Mouse (Mus musculus): ENCODE data around the gene Pde9a. TPM values are rescaled to one million over a fixed set of nuclear protein-coding genes. Genes with fewer than 3 reads are reported as not detected.

The Pde9a gene
- total RNA-seq, 2 experiments from 2014 or later = 1.4 TPM; not detected in 1

DNA sequence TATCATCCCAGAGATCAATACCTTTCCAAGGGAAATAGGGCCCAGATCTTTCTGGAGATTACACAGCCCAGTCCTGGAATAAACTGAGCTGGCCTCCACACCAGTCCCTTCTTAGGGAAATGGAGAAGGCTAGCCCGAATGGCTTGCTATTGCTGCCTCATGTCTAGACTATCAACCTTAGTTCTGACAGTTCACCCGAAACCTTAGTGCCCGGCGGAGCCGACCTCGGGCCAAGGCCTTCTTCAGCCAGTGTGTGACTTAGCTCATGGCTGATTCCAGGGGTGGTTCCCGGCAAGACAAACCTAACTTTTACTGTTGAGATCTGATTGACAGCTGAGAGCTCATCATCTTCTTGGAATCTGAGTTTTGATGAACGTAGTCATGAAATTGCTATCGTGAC is 68.0 kb downstream of the Pde9a start:
- no peak for ATAC-seq (replicated peaks; ENCODE audit: poor library complexity, severe bottlenecking)

GRCm38 (mm10) chr17:31456723-31457567 is 70.9 kb downstream of the Pde9a start:
- no peak for ATAC-seq (replicated peaks; ENCODE audit: poor library complexity, severe bottlenecking)

DNA sequence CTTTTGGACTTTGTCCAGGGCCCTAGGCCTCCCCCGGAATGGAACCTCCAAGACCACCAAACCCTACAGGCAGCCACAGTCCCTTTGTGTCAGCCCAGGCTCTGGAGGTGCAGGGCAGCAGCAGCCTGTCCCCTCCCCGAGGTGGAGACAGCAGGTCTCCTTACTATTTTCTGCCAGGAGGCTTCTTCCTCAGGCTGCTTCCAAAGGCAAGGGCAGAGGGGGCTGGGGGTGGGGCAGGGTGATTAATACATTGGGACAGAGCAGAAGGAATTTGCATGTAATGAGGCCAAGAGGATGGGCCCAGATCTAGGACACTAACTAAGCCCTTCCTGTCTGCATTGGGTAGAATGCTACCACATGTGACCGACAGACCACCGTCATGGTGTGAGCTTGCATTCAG is 74.4 kb downstream of the Pde9a start:
- ATAC-seq (replicated peaks; ENCODE audit: poor library complexity, severe bottlenecking) = no peak

DNA sequence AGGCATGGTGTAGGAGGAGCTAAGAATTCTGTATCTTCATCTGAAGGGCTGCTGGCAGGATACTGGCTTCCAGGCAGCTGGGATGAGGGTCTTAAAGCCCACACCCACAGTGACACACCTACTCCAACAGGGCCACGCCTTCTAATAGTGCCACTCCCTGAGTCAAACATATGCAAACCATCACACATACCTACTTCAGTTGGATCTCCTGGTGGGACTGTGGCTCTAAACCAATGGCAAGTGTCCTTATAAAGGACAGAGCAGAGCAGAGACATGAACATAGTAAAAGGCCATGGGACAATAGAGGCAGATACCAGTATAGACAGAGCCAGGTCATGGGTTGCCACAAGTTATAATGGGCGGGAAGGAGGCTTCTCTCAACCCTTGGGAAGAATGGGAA is 76.5 kb downstream of the Pde9a start:
- no peak for ATAC-seq (replicated peaks; ENCODE audit: poor library complexity, severe bottlenecking)

DNA sequence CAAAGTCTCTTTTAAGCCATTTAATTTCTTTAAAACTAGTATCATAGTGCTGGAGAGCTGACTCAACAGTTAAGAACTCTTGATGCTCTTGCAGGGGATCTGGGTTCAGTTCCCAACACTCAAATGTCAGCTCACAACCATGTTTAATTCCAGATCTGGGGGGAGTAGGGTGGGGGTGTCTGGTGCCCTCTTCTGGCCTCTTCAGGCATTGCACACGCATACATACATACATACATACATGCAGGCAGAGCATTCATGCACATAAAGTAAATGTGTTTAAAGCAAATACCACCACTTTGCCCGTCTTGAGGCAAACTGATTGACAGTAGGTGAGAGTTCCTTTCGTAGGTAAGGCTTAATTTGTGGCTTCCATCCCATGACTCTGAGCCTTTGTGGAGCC is 80.8 kb downstream of the Pde9a start:
- ATAC-seq (replicated peaks; ENCODE audit: poor library complexity, severe bottlenecking) = no peak

DNA sequence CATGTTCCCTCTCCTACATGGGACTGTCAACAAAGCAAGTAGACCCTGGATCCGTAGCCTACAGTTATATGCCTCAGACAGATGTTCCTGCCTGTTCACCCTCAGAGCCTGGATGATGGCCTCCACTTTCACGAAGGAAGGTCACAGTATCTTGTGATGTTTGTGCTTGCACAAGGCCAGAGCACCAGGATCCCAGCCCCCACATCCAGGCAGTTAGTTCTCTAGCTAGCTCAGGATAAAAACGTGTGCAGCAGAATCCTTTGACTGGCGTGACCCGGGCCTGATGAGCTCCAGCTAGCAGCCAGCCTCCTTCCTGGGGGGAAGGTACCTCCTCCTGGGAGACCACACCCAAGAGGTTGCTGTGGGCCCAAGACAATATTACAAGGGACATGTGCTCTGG is 82.5 kb downstream of the Pde9a start:
- no peak for ATAC-seq (replicated peaks; ENCODE audit: poor library complexity, severe bottlenecking)

DNA sequence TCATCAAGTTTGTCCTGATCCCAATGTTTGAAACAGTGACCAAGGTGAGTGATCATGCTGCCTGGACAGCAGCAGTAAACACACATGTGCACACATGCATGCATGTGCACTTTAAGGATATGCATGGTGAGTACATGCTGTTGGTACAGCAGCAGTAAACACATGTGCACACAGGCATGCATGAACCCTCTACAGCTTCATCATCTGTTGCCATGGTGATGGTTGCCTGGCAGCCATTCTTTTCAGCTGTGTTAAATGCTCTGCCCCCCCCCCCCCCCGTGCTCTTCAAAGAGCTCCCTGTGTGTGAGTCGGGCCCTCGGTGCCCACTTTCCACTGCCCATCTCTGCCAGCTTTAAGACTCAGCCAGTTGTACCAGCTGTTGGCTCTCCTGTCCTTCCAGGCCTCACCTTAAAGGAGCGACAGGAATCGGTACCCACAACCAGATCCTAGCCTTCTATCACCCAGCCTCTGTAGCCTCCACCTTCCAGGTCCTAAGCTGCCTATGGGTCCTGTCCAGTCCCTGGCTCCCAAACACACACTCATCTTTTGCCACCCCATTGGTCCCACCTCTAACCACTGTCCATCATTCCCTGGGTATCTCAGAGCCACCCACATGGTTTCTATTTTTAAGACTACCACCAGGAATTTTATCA is 84.9 kb downstream of the Pde9a start:
- no peak for ATAC-seq (replicated peaks; ENCODE audit: poor library complexity, severe bottlenecking)

DNA sequence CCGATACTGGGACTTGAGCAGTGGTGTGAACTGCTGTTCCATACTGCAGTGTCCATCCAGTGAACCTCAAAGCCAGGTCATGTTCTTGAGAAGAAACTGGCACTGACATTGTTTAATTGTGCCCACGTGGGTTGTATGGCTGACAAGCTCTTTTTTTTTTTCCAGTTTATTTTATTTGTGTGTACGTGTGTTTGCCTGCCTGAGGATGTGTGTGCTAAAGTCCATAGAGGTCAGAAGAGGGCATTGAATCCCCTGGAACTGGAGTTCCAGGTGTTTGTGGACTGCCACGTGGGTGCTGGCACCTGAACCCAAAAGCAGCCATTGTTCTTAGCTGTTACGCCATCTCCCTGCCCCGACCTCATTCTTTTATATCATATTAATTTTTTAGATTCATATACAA is 88.4 kb downstream of the Pde9a start:
- no peak for ATAC-seq (replicated peaks; ENCODE audit: poor library complexity, severe bottlenecking)

DNA sequence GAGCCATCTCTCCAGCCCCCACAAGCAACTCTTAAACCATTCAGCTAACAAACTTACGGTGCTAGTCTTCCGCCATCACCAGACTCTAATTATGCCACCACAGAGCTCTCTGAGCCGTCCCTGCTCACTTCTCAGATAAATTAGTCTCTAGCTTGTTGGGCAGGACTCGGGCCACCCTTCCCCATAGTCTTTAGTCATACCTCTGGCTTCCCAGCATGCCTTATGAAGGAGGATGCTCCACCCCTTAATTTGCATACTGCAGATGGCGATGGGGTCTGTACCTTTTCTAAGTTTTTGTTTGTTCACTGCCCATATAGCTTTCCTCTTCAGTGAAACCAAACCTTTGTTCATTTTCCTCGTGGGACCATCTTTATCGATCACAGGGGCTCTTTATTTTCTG is 92.6 kb downstream of the Pde9a start:
- no peak for ATAC-seq (replicated peaks; ENCODE audit: poor library complexity, severe bottlenecking)

- no peak for ATAC-seq (replicated peaks; ENCODE audit: poor library complexity, severe bottlenecking)
Observed at GRCm38 (mm10) chr17:31479108-31479844, 93.3 kb downstream of the Pde9a start.

DNA sequence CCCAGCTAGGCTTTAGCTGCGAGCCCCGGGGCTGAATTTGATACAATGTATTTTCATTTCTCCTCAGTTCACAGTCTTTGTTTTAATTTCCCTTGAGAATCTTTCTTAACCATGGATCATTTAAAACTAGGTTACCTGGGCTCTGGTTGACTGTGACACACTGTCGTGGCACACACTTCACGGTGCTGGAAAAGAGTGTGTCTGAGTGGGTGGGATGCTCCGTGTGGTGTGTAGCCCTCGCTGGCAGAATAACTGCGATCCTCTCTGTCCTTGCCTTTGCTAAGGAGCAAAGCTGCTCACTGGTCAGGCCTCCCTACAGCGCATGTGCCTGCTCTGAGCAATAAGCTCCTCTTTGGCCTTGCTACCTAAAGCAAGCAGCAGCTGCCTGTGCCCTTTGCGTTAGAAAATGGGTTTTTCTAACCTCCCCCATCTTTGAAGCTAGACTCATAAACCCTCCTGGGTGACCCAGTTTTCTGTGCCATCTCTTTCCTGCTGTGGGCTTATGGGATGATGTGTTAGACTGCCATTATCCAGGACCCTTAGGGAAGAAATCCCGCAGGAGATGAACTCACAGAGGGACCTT is 100.7 kb downstream of the Pde9a start:
- no peak for ATAC-seq (replicated peaks; ENCODE audit: poor library complexity, severe bottlenecking)

DNA sequence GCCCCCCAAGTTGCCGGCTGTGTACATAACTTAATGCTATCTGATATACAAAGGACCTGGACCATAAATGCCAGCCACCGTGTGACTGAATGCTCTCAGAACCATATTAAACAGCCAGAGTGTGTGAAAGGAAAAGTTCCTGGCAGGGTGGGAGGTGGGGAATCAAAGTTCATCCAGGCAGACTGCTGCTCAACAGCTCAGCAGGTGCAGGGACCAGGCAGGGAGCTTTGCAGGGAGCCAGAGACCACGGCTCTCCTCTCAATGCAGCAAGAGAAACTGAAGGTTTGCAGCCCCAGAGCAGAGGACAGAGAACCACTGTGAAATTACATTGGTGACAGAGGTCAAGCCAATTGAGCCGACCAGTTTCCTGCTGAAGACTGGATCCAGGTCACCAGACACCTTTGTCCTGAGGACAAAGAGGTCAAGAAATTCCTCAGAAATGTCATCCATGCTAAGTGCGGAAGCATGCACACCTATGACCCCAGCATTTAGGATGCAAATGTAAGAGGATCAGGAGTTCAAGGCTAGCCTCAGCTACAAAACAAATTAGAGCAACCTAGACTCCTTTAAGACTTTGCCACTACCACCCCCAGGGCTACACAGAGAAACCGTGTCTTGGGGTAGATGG is 101.5 kb downstream of the Pde9a start:
- no peak for ATAC-seq (replicated peaks; ENCODE audit: poor library complexity, severe bottlenecking)

- ATAC-seq (replicated peaks; ENCODE audit: poor library complexity, severe bottlenecking) = peak; percentile 51
Observed at GRCm38 (mm10) chr17:31491355-31491754, 105.3 kb downstream of the Pde9a start.

- ATAC-seq (replicated peaks; ENCODE audit: poor library complexity, severe bottlenecking) = peak; percentile 73
Observed at GRCm38 (mm10) chr17:31492416-31492815, 106.4 kb downstream of the Pde9a start.

DNA sequence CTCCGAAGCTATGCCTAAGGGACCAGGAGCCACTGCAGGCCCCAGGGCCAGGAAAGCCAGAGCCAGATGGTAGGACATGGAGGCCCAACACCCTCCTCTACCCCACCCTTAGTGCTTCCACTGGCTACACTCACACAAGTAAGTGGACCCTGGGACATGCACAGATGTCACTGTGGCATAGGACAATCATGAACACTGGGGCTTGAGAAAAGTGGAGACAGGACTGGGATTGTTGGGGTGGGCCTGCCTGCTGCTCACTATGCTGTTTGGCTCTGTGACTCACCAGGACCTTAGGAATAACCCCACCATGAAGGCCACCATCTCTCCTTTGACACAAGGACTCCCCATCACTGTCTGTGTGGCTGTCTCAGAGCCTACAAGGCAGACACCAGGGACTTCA is 109.0 kb downstream of the Pde9a start:
- ATAC-seq (replicated peaks; ENCODE audit: poor library complexity, severe bottlenecking) = no peak

- no peak for ATAC-seq (replicated peaks; ENCODE audit: poor library complexity, severe bottlenecking)
Observed at GRCm38 (mm10) chr17:31497726-31498125, 111.7 kb downstream of the Pde9a start.

DNA sequence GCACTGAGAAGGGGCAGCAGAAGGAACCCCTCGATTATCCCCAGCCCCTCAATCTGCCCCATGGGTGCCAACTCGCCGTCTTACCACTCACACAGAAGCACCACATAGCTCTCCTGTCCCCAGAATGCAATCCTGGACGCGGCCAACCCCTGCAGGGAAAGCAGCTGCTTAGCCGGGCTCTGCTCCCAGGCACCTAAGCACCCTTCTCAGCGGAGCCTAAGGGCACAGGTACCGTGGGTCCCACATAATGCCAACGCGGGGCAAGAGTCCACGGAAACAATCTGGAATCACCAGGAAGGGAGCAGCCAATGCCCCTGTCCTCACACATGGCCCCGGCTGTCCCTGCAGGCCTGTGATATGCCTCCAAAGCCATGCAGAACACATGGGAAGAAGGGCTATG is 113.7 kb downstream of the Pde9a start:
- no peak for ATAC-seq (replicated peaks; ENCODE audit: poor library complexity, severe bottlenecking)

DNA sequence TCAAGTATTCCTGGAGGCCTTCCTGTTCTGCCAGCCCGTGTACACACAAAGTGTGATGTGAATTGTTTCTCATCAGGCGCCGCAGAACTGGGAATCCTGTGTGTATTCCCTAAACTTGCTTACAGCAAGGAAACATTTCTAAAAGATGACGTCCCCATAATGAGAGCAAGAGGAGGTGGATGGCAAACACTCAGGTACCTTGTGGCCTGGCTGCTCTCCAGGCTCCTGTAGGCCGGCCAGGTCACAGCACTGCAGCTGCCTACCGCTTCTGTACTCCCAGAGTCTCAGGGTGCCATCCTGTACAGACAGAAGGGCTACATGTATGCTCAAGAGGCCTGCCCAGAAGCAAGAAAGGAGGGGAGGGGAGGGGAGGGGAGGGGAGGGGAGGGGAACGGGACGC is 114.4 kb downstream of the Pde9a start:
- ATAC-seq (replicated peaks; ENCODE audit: poor library complexity, severe bottlenecking) = no peak

DNA sequence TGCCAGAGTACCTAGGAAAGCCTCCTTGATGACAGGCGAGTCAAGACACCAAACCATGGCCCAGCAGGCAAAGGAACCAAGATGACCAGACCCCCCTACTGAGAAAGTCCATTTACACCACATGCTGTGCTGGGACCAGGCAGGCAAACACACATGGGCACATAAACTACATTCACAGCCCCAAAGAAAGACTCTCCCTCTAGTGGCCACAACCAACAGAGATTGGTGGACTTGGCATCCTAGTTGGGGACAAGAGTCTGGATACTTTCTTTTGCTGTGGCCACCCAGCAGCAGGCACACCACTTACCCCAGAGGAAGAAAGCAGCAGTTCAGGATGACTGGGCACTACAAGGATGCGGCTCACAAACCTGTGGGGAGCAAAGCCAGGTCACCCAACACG is 114.9 kb downstream of the Pde9a start:
- no peak for ATAC-seq (replicated peaks; ENCODE audit: poor library complexity, severe bottlenecking)

DNA sequence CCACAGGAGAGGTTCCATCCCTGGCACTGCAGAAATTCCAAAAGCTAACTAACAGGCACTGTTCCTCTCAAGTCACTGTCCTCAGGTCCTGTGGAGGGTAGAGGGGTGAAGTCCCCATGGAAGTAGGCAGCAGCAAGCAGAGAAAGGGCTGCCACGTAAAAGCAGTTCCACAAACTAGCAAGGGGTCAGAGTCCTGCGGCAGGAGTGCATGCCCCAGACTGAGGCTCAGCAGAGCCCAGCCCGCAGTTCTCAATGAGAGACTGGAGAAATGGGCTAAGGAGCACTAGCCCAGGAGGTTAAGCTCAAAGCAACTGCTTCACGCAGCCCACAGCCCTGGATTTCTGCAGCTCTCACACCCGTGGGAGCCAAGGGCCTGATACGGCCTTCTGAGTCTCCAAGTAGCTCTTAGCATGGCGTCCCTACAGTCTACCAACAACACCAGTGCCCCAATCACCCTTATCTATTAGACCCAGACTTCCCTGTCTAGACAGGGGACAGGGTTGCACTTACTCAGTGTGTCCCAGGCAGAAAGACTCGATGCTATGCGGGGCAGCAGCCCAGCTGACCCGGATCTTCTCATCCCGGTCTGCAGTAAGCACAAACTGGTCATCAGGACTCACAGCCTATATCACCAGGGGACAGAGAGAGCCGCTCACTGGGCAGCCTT is 116.4 kb downstream of the Pde9a start:
- no peak for ATAC-seq (replicated peaks; ENCODE audit: poor library complexity, severe bottlenecking)
